Mouse (Mus musculus) embryo, embryonic 11 days (tissue): ENCODE results near the gene Klhdc8b.

Experiments
- DNase-seq: peaks from one replicate; pipeline ENCODE4 v3.0.0-alpha.2; 2015

The Klhdc8b gene

GRCm38 (mm10) chr9:108461181-108461631, at the start of gene Klhdc8b:
Gene Klhdc8b (minus strand): TSS chr9:108461581.
- no peak for DNase-seq

- no peak for DNase-seq
Measured at GRCm38 (mm10) chr9:108508776-108509175, 47.4 kb upstream of the Klhdc8b start.

GRCm38 (mm10) chr9:108507619-108508434, 46.4 kb upstream of the Klhdc8b start, which contains the start of gene Qars:
Gene Qars (plus strand): TSS chr9:108507706.
- peak; percentile 97 for DNase-seq

- DNase-seq = no peak
Measured at GRCm38 (mm10) chr9:108506901-108507300, 45.5 kb upstream of the Klhdc8b start.

GRCm38 (mm10) chr9:108499943-108500342, 38.6 kb upstream of the Klhdc8b start:
- DNase-seq = no peak

- DNase-seq = no peak
Measured at GRCm38 (mm10) chr9:108499231-108499630, 37.9 kb upstream of the Klhdc8b start.

GRCm38 (mm10) chr9:108494905-108495304, 33.5 kb upstream of the Klhdc8b start:
- no peak for DNase-seq

GRCm38 (mm10) chr9:108494146-108494825, 32.9 kb upstream of the Klhdc8b start:
- no peak for DNase-seq

- no peak for DNase-seq
Measured at GRCm38 (mm10) chr9:108493246-108493645, 31.9 kb upstream of the Klhdc8b start.

- no peak for DNase-seq
Measured at GRCm38 (mm10) chr9:108492043-108492750, 30.8 kb upstream of the Klhdc8b start.

- no peak for DNase-seq
Measured at GRCm38 (mm10) chr9:108491286-108491580, 29.9 kb upstream of the Klhdc8b start.

- DNase-seq = peak; percentile 98
Measured at GRCm38 (mm10) chr9:108490559-108491285, 29.3 kb upstream of the Klhdc8b start, which contains the start of gene Usp19. Gene Usp19 (plus strand): TSS chr9:108490602.

GRCm38 (mm10) chr9:108489702-108490558, 28.5 kb upstream of the Klhdc8b start:
- DNase-seq = no peak

GRCm38 (mm10) chr9:108489215-108489614, 27.8 kb upstream of the Klhdc8b start:
- DNase-seq = no peak

- no peak for DNase-seq
Measured at GRCm38 (mm10) chr9:108488403-108488802, 27.0 kb upstream of the Klhdc8b start.

- no peak for DNase-seq
Measured at GRCm38 (mm10) chr9:108486973-108487530, 25.7 kb upstream of the Klhdc8b start.

GRCm38 (mm10) chr9:108485301-108485875, 24.0 kb upstream of the Klhdc8b start:
- DNase-seq = no peak

GRCm38 (mm10) chr9:108484021-108484420, 22.6 kb upstream of the Klhdc8b start:
- no peak for DNase-seq

- no peak for DNase-seq
Measured at GRCm38 (mm10) chr9:108483051-108483790, 21.8 kb upstream of the Klhdc8b start.

GRCm38 (mm10) chr9:108481520-108482210, 20.3 kb upstream of the Klhdc8b start:
- no peak for DNase-seq
